Mouse (Mus musculus) midbrain, embryonic 11.5 days (tissue): ENCODE measurements at regions not wholly inside any gene's neighbourhood (a gene's known extent, or its start where the extent isn't known, plus 50 kb on each side); places are given as distances from the start of the nearest gene placed in this dataset.

Source experiments
- ATAC-seq: fragments of 200-750 bp; cut with Nextera tagmentation; 2 replicates; pipeline ENCODE4 v1.8.0; 2017; ENCODE audit warnings: moderate TSS enrichment, moderate library complexity; ENCODE audit not compliant: low FRiP score
- DNase-seq: peaks from one replicate; pipeline ENCODE4 v3.0.0; 2015; ENCODE audit warnings: low spot score; ENCODE audit errors: missing footprints
- H3K27ac ChIP-seq: fragments of 300-500 bp; sonication (generic); 2 replicates; pipeline ENCODE4 v1.5.1; 2014; ENCODE audit warnings: low read depth, low read length
- H3K27me3 ChIP-seq: fragments of 300-500 bp; sonication (generic); 2 replicates; pipeline ENCODE4 v1.6.1; 2014; ENCODE audit warnings: mild to moderate bottlenecking, low read length, moderate library complexity, mixed read lengths; ENCODE audit not compliant: control insufficient read depth, insufficient read depth
- H3K36me3 ChIP-seq: fragments of 300-500 bp; sonication (generic); 2 replicates; pipeline ENCODE4 v1.6.1; 2014; ENCODE audit warnings: mild to moderate bottlenecking, low read length, moderate library complexity, mixed read lengths; ENCODE audit not compliant: control insufficient read depth, insufficient read depth
- H3K4me1 ChIP-seq: fragments of 300-500 bp; sonication (generic); 2 replicates; pipeline ENCODE4 v1.6.1; 2014; ENCODE audit warnings: low read length; ENCODE audit not compliant: control insufficient read depth, insufficient read depth
- H3K4me2 ChIP-seq: fragments of 300-500 bp; sonication (generic); 2 replicates; pipeline ENCODE4 v1.6.1; 2014; ENCODE audit warnings: mild to moderate bottlenecking, moderate library complexity
- H3K4me3 ChIP-seq: fragments of 300-500 bp; sonication (generic); 2 replicates; pipeline ENCODE4 v1.5.1; 2014; ENCODE audit warnings: low read depth, low read length
- H3K9ac ChIP-seq: fragments of 300-500 bp; sonication (generic); 2 replicates; pipeline ENCODE4 v1.6.1; 2014; ENCODE audit warnings: low read length
- H3K9me3 ChIP-seq: fragments of 300-500 bp; sonication (generic); 2 replicates; pipeline ENCODE4 v1.6.1; 2016; ENCODE audit warnings: low read length; ENCODE audit not compliant: control insufficient read depth
- WGBS: fragments of 180-500 bp; shearing (Covaris S2); extraction: QIAGEN DNeasy Blood & Tissue Kit; methylation state at CpG from one replicate; pipeline ENCODE4 v1.1.7; 2014; 5-methylcytosine and 5-hydroxymethylcytosine counted together

DNA sequence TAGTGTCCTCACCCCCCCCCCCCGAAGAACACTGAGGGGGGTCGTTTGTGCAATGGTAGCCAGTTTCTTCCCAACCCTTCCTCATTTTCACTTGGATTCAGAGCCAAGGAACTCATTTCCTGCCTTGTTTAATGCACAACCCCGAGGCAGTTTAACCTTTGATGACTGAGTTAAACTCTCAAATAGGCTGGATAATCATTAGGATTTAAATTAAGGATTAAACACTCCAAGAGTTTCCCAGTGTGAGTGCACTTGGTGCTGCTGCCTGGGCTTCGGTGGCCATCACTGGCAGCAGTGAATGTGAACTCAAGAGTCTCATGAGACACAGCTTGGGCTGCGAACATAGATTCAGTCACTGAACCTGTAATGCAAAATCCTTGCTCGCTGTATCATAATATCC lies 124.7 kb upstream of the St8sia2 start:
- H3K9me3 ChIP-seq = no peaks in the 10 kb centered on the region
- H3K27me3 ChIP-seq = no peaks in the 10 kb centered on the region
- no peaks in the 10 kb centered on the region for H3K4me1 ChIP-seq
- 74% methylated on average over 6 of the region's 6 CpGs for WGBS
- no peak overlapping the region for H3K27ac ChIP-seq
- no peak overlapping the region for H3K4me2 ChIP-seq
- DNase-seq (no peak), ATAC-seq (no peak)
- no peak overlapping the region for H3K9ac ChIP-seq
- no peak overlapping the region for H3K4me3 ChIP-seq
- no peaks in the 10 kb centered on the region for H3K36me3 ChIP-seq

DNA sequence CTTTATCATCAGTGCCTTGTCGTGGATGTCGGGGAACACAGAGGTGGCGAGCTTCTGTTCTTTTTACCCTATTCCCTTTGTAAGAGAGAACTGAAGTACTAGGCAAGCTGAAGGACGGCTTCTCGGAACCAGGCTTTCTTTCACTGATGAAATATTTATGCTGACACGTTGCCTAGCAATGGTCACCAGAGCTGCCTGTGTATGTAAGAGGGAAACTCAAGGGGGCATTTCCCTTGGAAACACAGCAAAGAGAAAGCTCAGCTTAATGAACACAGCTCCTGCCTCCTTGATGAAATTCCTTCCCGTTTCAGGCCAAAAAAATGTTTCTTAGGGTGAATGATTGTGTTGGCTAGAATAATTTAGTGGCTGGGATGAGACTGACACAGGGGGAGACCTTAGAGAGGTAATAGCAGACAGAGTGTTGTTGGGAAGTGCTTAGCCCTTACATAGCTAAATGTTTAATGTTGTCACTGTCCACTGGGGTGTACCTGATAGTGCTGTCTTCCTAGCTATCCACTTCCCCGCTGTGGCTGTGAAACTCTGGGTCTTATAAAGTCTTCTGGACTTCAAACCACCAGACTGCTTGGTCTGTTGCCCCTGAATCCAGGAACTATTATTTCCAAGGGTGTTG lies 116.8 kb upstream of the St8sia2 start:
- Histone ChIP-seq H3K4me1 (peaks cover 14% of the 10 kb centered on the region; the same call in 1 of the 2 replicates), H3K36me3 (no peaks in the 10 kb centered on the region), H3K27ac (peak overlapping the region; percentile 21), H3K27me3 (no peaks in the 10 kb centered on the region), H3K9me3 (no peaks in the 10 kb centered on the region), H3K4me3 (no peak overlapping the region), H3K4me2 (no peak overlapping the region), H3K9ac (no peak overlapping the region)
- WGBS = 24% methylated on average over 8 of the region's 8 CpGs
- peak; percentile 78 for ATAC-seq
- peak; percentile 91 for DNase-seq

DNA sequence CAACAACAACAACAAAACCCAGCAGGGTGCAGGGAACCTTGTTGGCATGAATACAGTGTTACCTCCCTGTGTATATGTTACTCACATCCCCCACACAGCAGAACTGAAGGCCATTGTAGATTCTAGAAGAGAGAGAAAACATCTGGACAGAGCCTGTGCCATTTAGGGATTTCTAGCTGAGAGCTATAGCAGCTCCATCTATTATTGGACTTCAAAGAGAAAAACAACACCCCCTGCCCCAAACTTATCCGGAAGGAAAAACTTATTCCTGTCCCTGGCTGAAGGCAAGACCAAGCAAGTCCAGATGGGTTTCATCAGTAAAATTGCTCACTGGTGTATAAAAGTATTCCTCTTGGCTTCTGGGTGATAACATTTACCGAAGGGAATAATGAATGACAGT lies 98.6 kb upstream of the St8sia2 start:
- no peak overlapping the region for H3K9ac ChIP-seq
- no peaks in the 10 kb centered on the region for H3K36me3 ChIP-seq
- no peaks in the 10 kb centered on the region for H3K27me3 ChIP-seq
- no peak overlapping the region for H3K4me3 ChIP-seq
- H3K4me1 ChIP-seq = no peaks in the 10 kb centered on the region
- ATAC-seq (no peak), DNase-seq (no peak)
- no peaks in the 10 kb centered on the region for H3K9me3 ChIP-seq
- H3K27ac ChIP-seq = no peak overlapping the region
- H3K4me2 ChIP-seq = no peak overlapping the region
- 78% methylated on average over 2 of the region's 2 CpGs for WGBS

DNA sequence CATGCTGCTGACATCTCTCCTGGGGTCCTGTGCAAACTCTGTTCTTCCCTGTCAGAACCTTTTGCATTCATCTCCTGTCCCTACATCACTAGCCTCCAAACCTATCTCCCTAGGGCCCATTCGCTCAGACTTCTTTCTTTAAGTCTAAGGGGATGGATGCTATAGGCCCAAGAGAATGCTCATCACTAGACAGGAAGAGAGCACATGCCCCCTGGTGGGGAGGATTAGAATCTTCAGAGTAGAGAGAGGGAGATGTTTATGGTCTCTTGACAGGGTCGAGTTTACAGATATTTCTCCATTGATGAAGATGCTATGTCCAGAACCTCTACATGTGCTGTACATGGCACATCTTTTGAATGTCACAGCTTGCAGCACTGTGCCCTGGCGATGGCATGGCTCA lies 94.9 kb upstream of the St8sia2 start:
- Histone ChIP-seq H3K4me3 (no peak overlapping the region), H3K27ac (no peak overlapping the region), H3K9me3 (no peaks in the 10 kb centered on the region), H3K27me3 (no peaks in the 10 kb centered on the region), H3K4me1 (no peaks in the 10 kb centered on the region), H3K36me3 (no peaks in the 10 kb centered on the region), H3K9ac (no peak overlapping the region), H3K4me2 (no peak overlapping the region)
- 72% methylated on average over 3 of the region's 3 CpGs for WGBS
- no peak for ATAC-seq
- DNase-seq = no peak

DNA sequence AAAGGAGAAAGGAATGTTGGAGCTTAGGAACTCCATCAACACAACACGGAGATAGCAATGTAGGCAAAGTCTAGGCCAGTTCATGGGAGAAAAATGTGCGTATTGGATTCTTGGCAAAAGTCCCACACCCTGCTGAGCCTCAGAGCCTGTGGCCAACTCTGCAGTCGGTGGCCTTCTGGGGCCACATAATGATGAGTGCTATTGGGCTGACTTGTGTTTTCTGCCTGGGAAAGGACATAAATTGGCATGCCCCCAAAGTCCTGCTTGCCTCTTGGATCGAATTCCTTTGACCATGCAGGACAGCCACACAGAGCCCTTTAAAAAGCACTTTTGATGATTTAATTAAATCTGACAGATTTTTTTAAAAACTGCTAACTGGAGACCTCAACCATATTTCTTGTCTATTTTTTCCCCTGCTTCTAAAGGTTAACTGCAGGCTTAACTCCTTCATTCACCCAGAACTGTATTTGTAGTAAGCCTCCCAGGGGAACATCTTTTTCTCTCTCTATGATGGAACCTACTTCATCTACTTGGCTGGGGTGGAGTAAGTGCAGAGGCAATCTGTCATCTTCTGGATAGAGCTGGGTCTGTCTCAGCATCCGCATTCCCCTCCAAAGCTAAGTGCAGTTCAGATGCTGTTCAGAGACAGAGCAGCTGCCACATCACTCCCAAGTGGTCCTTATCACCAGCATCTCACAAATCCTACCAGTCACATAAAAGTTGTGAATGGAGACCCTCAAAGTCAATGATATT lies 93.9 kb upstream of the St8sia2 start:
- ATAC-seq = no peak
- DNase-seq = no peak
- WGBS = 72% methylated on average over 5 of the region's 5 CpGs
- Histone ChIP-seq H3K4me2 (no peak overlapping the region), H3K4me1 (no peaks in the 10 kb centered on the region), H3K27ac (no peak overlapping the region), H3K36me3 (no peaks in the 10 kb centered on the region), H3K27me3 (no peaks in the 10 kb centered on the region), H3K4me3 (no peak overlapping the region), H3K9ac (no peak overlapping the region), H3K9me3 (no peaks in the 10 kb centered on the region)

DNA sequence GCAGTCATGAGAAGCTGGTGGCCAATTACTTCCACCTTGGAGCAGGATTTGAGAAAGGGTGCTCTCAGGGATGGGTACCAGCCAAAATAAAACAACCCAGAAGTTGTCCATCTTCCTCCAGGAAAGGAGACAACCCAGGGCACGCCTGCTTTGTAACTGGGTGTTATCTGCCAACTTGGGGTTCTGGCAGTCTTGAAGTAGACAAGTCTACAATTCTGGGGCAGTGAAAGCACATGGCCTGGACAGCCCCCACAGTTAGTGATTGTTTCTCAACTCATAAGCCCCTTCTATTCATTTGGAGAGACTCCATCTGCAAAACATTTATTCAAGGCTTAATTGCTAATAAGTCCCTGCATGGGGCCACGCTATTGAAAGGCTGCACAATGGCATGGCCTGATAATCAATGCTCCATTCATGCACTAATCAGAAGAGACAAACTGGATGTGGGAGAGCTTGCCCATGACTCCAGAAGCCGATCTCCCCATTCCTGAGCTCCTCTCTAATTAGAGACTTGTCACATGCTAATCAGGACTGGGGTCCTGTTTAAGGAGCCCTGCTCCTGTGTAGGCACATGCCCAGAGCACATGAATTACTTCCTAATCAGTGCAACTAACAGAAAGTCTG lies 78.0 kb upstream of the St8sia2 start:
- H3K4me3 ChIP-seq = no peak overlapping the region
- H3K36me3 ChIP-seq = no peaks in the 10 kb centered on the region
- DNase-seq (no peak), ATAC-seq (no peak)
- no peaks in the 10 kb centered on the region; the same call in 1 of the 2 replicates for H3K9me3 ChIP-seq
- no peaks in the 10 kb centered on the region for H3K27me3 ChIP-seq
- no peaks in the 10 kb centered on the region for H3K4me1 ChIP-seq
- no peak overlapping the region for H3K9ac ChIP-seq
- H3K27ac ChIP-seq = no peak overlapping the region
- no peak overlapping the region for H3K4me2 ChIP-seq
- WGBS = 55% methylated on average over 3 of the region's 3 CpGs

DNA sequence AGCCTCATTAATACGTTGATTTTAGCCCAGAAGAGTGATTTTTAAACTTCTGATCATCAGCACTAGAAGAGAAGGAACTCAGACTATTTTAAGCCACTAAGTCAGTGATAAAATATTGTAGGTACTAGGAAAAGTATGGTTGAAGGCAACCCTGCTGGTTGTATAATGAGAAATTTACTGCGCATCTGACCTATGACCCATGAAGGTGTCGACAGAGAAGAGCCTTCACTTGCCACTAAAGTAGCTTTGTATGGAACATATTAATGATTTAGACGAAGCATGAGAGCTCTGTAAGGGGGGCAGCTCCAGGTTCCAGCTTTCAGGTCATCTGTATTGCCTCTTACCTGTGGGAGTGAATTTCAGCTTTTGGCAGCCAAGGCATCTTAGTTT lies 67.4 kb upstream of the St8sia2 start:
- Histone ChIP-seq H3K27ac (no peak overlapping the region), H3K27me3 (no peaks in the 10 kb centered on the region), H3K4me2 (no peak overlapping the region), H3K9me3 (no peaks in the 10 kb centered on the region), H3K9ac (no peak overlapping the region), H3K4me1 (no peaks in the 10 kb centered on the region), H3K4me3 (no peak overlapping the region), H3K36me3 (no peaks in the 10 kb centered on the region)
- ATAC-seq (no peak), DNase-seq (no peak)
- 87% methylated on average over 4 of the region's 4 CpGs for WGBS

DNA sequence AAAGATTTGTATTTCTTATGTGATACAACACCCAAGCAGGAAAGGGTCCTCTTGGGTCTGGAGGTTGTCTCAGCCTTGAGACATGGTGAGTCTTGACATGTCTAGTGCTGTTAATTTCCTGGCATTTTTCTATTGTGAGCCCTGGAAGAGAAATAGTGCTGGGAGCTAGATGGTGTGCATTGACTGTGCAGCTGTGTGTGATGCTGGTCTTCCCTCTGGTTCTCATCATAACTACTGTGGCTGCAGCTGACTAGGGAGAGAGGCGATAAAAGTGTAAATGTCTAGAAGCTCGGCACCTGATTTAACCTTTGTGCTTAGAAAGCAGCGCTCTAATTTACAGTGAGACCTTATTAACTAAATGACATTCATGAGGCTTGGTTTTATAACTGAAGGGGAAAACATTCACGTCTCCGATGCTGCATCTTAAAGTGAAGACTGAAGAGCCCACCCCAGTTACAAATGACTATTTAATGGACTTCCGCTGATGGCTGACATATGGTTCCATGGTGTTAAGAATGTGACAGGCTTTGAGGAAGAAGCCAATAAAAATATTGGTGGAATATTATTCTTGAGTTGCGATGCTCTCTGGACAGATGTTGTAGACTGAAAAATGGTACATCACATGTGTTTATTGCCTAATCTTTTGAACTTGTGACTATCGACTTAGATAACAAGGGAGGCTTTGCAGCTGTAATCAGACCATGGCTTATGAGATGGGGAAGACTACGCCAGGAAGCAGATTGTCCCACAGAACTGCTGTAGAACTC lies 66.8 kb upstream of the St8sia2 start:
- no peaks in the 10 kb centered on the region for H3K27me3 ChIP-seq
- H3K4me3 ChIP-seq = no peak overlapping the region
- no peaks in the 10 kb centered on the region for H3K36me3 ChIP-seq
- H3K9ac ChIP-seq = no peak overlapping the region
- no peak overlapping the region for H3K4me2 ChIP-seq
- peak; percentile 8 for DNase-seq
- WGBS = 91% methylated on average over 9 of the region's 9 CpGs
- no peaks in the 10 kb centered on the region for H3K9me3 ChIP-seq
- no peaks in the 10 kb centered on the region for H3K4me1 ChIP-seq
- no peak for ATAC-seq
- no peak overlapping the region for H3K27ac ChIP-seq

DNA sequence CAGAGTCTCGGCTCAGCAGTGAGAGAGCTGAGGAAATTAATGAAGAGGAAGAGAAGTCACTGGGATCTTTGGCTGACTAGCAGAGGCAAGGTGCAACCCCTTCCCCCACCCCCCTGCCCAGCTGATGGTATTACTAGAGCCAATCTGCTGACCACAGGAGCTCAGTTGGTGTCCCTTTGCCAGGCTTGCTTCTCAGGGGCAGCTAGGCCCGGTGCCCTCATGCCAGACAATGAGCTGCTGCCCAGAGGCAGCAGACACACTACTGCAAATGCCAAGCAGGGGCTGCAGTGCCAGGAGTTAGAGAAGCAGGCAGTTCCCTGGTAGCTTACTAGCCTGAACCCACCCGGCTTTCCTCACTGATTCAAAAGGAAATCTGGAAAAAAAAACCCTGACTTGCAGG lies 59.1 kb upstream of the St8sia2 start:
- H3K4me2 ChIP-seq = no peak overlapping the region
- no peak for DNase-seq
- no peaks in the 10 kb centered on the region for H3K4me1 ChIP-seq
- no peaks in the 10 kb centered on the region for H3K36me3 ChIP-seq
- no peaks in the 10 kb centered on the region for H3K9me3 ChIP-seq
- 49% methylated on average over 3 of the region's 3 CpGs for WGBS
- no peak overlapping the region for H3K4me3 ChIP-seq
- no peaks in the 10 kb centered on the region for H3K27me3 ChIP-seq
- no peak overlapping the region for H3K9ac ChIP-seq
- no peak overlapping the region for H3K27ac ChIP-seq
- no peak for ATAC-seq
